Mouse (Mus musculus): ENCODE measurements around the gene Fbln1. TPM values are rescaled to one million over a fixed set of nuclear protein-coding genes. Genes with fewer than 3 reads are reported as not detected.

Gene Fbln1
- polyA plus RNA-seq, 1 experiment from 2014 or later: 267 TPM

DNA sequence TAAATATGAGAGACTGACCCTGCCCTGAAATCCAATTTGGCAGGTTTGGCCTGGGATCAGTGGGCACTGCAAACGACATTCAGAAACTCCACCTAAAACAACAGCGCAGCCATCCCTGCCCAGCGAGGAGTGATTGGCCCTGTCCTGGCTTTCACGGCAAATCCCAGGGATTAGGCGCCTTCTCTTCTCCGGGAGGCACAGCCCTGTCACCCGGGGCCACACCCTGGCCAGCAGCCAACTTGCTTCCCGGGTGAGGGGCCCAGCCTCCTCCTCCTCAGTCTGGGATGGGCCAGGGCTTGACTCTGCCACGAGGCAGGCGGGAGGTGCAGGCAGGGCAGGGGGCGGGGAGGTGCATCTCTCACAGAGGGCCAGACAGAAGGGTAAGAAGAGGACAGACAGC, 67.2 kb downstream of the Fbln1 start:
- peaks cover 11% of the 10 kb centered on the region for H3K4me1 ChIP-seq
- no peak overlapping the region for H3K4me2 ChIP-seq
- H3K9me3 ChIP-seq: no peaks in the 10 kb centered on the region
- no peaks in the 10 kb centered on the region for H3K27me3 ChIP-seq
- 0 out of 2 replicates have a peak, but pooled peaks cover 14% of the 10 kb centered on the region for H3K36me3 ChIP-seq
- ATAC-seq (ENCODE audit: insufficient number of reproducible peaks, low FRiP score, low TSS enrichment, low read depth): no peak
- H3K27ac ChIP-seq: no peak overlapping the region
- no peak overlapping the region for H3K9ac ChIP-seq
- H3K4me3 ChIP-seq: no peak overlapping the region
- WGBS: 28% methylated on average over 11 of the region's 11 CpGs

DNA sequence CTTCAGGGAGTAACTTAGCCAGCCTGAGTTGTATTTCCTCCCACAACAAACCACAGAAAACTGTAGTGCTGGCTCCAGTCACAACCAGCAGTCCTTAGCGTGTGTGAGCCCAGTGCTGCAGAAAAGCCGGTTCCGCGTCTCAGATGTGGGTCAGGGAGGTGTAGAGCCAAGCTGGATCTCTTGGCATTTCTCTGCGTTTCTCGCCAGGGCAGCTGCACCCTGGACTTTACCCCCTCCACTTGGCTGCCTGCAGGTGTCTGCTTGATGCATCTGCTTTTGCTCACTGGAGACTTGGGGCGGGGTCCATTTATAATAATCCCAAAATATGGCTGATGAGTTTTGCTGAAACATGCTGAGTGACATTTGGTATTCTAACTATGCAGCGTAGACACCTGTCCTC, 71.5 kb downstream of the Fbln1 start:
- no peak overlapping the region for H3K4me3 ChIP-seq
- no peak overlapping the region for H3K9ac ChIP-seq
- H3K4me1 ChIP-seq: peaks cover 11% of the 10 kb centered on the region
- H3K36me3 ChIP-seq: peaks cover 11% of the 10 kb centered on the region; the same call in 1 of the 2 replicates
- H3K27me3 ChIP-seq: no peaks in the 10 kb centered on the region
- no peaks in the 10 kb centered on the region for H3K9me3 ChIP-seq
- no peak overlapping the region for H3K4me2 ChIP-seq
- WGBS: 76% methylated on average over 8 of the region's 8 CpGs
- ATAC-seq (ENCODE audit: insufficient number of reproducible peaks, low FRiP score, low TSS enrichment, low read depth): no peak
- H3K27ac ChIP-seq: 0 out of 2 replicates have a peak overlapping the region, but pooled peaks have one; percentile 29

DNA sequence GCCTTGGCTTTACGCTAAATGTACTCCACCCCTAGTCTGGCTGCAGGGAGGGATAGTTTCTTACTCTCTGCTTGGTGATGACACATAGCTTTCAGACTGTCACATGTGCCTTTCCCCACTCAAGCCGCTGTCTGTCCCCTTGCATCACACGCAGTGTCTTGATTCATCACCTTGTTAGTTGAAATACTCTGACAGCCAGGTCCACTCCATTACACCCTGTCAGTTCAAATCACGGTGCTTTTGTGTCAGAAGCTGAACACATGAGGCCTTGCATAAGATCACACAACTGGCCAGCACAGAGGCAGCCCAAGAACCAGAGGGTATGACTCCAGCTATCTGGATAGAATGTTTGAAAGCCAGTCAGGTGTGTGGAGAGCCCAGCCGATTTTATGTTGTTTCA, 73.2 kb downstream of the Fbln1 start:
- no peak for ATAC-seq (ENCODE audit: insufficient number of reproducible peaks, low FRiP score, low TSS enrichment, low read depth)
- WGBS: 84% methylated on average over 5 of the region's 5 CpGs

DNA sequence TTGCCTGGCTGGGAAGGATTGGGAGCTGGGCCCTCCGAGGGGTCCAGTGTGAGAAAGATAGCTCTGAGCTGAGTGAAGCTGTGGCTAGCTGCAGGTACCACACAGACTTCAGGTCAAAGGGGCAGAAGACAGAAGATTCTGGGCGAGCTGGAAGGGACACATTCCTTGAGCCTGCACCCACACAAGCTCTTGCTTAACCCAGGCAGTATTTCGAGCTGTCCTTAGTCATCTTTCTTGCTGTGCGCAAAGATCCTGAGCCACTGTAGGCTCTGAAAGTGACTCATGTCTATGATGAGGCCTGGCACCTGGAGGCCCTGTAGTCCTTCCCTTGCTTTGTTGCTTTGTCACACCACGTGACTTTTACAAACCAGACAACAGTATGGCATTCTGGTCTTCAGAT, 76.3 kb downstream of the Fbln1 start:
- 80% methylated on average over 5 of the region's 5 CpGs for WGBS
- H3K27ac ChIP-seq: no peak overlapping the region

More for the DNA sequence above, 73.2 kb downstream of the Fbln1 start:
- Histone ChIP-seq H3K4me3 (no peak overlapping the region), H3K36me3 (peaks cover 14% of the 10 kb centered on the region), H3K27me3 (no peaks in the 10 kb centered on the region), H3K4me2 (no peak overlapping the region), H3K27ac (0 out of 2 replicates have a peak overlapping the region, but pooled peaks have one; percentile 19), H3K9ac (no peak overlapping the region), H3K9me3 (no peaks in the 10 kb centered on the region), H3K4me1 (peaks cover 2% of the 10 kb centered on the region; the same call in 1 of the 2 replicates)

DNA sequence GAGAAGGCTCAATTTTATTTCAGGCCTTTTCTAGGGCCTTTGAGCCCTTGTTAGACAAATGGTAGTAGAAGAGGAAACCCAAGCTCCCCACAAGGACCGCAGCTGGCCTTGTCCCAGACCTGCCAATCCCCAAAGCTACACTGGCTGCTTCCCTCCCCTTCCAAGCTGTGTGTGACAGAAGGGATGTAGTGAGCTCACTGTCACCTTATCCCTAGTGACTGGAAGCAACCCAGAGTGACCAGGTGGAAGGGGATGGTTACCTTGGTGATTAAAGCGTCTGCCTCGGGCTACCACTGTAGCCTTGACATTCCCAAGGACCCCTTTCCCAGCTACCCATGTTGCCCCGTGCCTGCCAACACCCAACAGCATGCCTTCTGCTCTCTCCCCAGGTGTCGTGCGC, 78.9 kb downstream of the Fbln1 start:
- WGBS: 81% methylated on average over 6 of the region's 6 CpGs
- Histone ChIP-seq H3K4me3 (no peak overlapping the region), H3K9ac (no peak overlapping the region), H3K27ac (peak overlapping the region; percentile 7; the same call in 1 of the 2 replicates), H3K4me1 (peaks cover 7% of the 10 kb centered on the region; the same call in 1 of the 2 replicates), H3K27me3 (no peaks in the 10 kb centered on the region), H3K36me3 (peaks cover 21% of the 10 kb centered on the region), H3K9me3 (no peaks in the 10 kb centered on the region), H3K4me2 (no peak overlapping the region)
- ATAC-seq (ENCODE audit: insufficient number of reproducible peaks, low FRiP score, low TSS enrichment, low read depth): no peak

More for the DNA sequence above, 76.3 kb downstream of the Fbln1 start:
- Histone ChIP-seq H3K36me3 (peaks cover 24% of the 10 kb centered on the region), H3K9ac (no peak overlapping the region), H3K9me3 (no peaks in the 10 kb centered on the region), H3K4me2 (no peak overlapping the region), H3K4me1 (peaks cover 7% of the 10 kb centered on the region; the same call in 1 of the 2 replicates), H3K4me3 (no peak overlapping the region), H3K27me3 (no peaks in the 10 kb centered on the region)
- no peak for ATAC-seq (ENCODE audit: insufficient number of reproducible peaks, low FRiP score, low TSS enrichment, low read depth)

DNA sequence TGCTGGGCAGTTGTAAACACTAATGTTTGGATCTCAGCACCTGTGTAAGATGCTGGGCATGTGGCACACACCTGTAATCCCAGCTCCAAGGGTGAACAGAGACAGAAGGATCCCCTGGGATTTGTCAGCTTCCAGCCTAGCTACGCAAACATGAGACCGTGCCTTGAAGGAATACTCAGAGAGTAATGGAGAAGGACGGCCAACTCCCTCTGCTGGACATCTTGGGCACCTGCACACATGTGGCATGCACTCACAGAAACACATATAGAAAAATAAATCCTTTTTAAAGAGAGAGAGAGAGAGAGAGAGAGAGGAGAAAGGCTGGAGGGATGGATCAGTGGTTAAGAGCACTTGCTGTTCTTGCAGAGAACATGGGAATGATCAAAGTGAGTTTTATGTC, 88.9 kb downstream of the Fbln1 start:
- peaks cover 29% of the 10 kb centered on the region for H3K4me1 ChIP-seq
- H3K27ac ChIP-seq: no peak overlapping the region
- no peak for ATAC-seq (ENCODE audit: insufficient number of reproducible peaks, low FRiP score, low TSS enrichment, low read depth)
- no peaks in the 10 kb centered on the region for H3K36me3 ChIP-seq
- no peaks in the 10 kb centered on the region for H3K9me3 ChIP-seq
- no peak overlapping the region for H3K4me3 ChIP-seq
- WGBS: 85% methylated on average over 3 of the region's 3 CpGs
- no peaks in the 10 kb centered on the region for H3K27me3 ChIP-seq
- H3K9ac ChIP-seq: no peak overlapping the region
- H3K4me2 ChIP-seq: no peak overlapping the region

DNA sequence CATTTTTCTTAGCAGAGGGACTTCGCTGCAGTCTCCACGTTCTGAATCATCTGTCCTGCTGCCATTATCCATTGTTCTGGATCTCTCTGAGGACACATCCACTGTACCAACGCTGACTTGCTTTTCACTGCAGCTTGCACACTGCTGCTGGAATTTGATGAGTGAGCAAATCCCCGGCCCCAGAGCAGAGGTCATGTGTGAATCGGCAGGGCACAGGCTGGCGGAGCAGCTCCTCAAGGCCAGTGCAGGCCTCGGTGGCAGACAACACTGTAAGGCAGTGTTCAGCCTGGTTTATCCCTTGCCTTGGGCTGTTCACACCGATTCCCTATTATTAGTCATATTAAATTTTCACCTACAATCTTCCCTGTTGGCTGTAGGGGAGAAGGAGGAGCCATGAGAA, 89.8 kb downstream of the Fbln1 start:
- Histone ChIP-seq H3K4me2 (no peak overlapping the region), H3K9ac (no peak overlapping the region), H3K27ac (no peak overlapping the region), H3K27me3 (no peaks in the 10 kb centered on the region), H3K4me3 (no peak overlapping the region), H3K9me3 (no peaks in the 10 kb centered on the region), H3K4me1 (peaks cover 29% of the 10 kb centered on the region), H3K36me3 (no peaks in the 10 kb centered on the region)
- no peak for ATAC-seq (ENCODE audit: insufficient number of reproducible peaks, low FRiP score, low TSS enrichment, low read depth)
- 58% methylated on average over 8 of the region's 8 CpGs for WGBS

DNA sequence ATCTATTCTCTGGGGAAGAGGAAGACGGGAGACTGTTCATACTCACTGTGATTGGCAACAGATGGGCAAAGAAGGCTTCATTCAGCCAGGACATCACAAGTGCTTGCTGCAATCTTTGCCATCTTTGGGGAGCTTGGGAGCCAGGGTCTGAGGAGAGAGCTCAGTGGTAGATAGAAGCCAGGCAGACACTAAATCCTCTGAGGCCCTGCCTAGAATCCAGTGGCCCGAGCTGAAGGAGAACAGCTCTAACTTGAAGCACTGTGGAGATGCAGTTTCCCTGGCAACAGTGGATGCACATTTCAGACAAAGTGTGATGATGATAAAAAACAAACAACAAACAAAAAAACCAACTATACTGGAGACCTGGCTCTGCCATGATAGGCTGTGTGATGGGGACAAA, 90.2 kb downstream of the Fbln1 start:
- Histone ChIP-seq H3K4me2 (no peak overlapping the region), H3K9me3 (no peaks in the 10 kb centered on the region), H3K27me3 (no peaks in the 10 kb centered on the region), H3K4me1 (peaks cover 29% of the 10 kb centered on the region), H3K36me3 (no peaks in the 10 kb centered on the region), H3K9ac (no peak overlapping the region), H3K27ac (no peak overlapping the region), H3K4me3 (no peak overlapping the region)
- 52% methylated on average over 2 of the region's 2 CpGs for WGBS
- no peak for ATAC-seq (ENCODE audit: insufficient number of reproducible peaks, low FRiP score, low TSS enrichment, low read depth)

DNA sequence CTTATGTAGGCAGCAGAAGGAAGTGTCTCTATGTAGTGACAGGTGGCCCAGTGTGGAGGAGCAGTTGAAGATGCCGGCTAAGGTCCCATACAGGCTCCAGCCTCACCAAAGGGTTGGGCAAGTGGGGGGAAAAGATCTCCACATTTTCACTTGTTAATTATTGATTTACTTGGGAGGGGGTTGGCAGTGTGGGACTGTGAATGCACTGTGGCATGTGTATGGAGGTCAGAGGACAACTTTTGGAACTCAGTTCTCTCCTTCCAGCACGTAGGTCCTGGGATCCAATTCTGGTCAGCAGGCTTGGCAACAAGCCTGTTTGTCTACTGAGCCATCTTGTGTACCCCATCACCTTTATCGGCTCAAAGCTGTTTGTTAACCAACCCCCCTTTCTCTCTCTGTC, 90.8 kb downstream of the Fbln1 start:
- H3K4me1 ChIP-seq: peaks cover 29% of the 10 kb centered on the region
- WGBS: 86% methylated on average over 3 of the region's 3 CpGs
- H3K4me3 ChIP-seq: no peak overlapping the region
- H3K27ac ChIP-seq: no peak overlapping the region
- H3K9me3 ChIP-seq: no peaks in the 10 kb centered on the region
- H3K36me3 ChIP-seq: no peaks in the 10 kb centered on the region
- no peak for ATAC-seq (ENCODE audit: insufficient number of reproducible peaks, low FRiP score, low TSS enrichment, low read depth)
- H3K9ac ChIP-seq: no peak overlapping the region
- no peaks in the 10 kb centered on the region for H3K27me3 ChIP-seq
- no peak overlapping the region for H3K4me2 ChIP-seq

DNA sequence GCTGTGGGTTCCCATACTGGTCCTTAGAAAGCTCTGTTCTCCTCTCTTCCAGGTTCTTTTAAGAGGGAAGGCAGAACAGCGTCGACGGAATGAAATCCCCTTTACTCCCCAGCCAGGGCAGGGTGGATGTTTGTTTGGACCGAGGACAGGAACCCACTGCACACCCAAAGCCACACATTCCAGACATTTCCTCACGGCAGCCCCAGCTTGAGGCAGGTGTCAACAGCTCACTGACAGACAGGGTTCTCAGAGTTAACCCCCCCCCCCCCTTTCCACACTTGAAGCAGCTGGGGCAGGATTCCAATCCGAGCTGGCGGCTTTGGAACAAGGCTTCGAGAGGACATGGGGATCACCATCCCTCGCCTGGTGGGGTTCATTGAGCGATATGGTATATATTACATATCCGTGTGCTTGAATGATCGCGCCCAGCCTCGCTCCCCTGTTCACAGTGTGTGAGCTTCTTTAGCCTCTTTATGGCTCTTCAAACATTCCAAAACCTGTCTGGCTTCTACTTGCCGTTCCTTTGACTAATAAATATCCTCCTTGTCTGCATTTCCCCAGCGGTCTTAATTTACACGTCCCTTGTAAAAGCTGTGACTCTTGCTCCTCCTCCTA, 92.5 kb downstream of the Fbln1 start:
- 16% methylated on average over 17 of the region's 17 CpGs for WGBS
- Histone ChIP-seq H3K9me3 (no peaks in the 10 kb centered on the region), H3K9ac (no peak overlapping the region; the same call in 1 of the 2 replicates), H3K4me1 (peaks cover 29% of the 10 kb centered on the region), H3K36me3 (no peaks in the 10 kb centered on the region), H3K4me3 (0 out of 2 replicates have a peak overlapping the region, but pooled peaks have one; percentile 4), H3K27ac (peak overlapping the region; percentile 59), H3K4me2 (peak overlapping the region; percentile 32), H3K27me3 (no peaks in the 10 kb centered on the region)
- ATAC-seq (ENCODE audit: insufficient number of reproducible peaks, low FRiP score, low TSS enrichment, low read depth): no peak

DNA sequence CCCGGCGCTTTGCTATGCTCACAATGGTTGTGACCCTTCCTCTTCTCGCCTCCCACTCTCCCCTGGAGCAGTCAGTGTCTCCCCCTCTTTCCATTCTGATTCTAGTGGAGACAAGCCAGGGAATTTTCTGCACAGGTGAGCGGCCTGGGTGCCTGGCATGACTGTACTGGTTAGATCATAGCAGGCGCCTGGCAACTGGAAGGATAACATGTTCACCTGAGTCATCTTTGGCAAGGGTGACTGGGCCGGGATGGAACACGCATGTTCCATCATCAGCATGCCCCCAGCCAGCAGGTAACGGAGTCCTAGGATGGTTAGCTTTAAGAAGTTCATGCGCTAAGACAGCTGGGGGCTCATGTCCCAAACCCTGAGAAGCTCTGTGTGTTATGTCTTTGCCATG, 93.2 kb downstream of the Fbln1 start:
- 72% methylated on average over 9 of the region's 9 CpGs for WGBS
- Histone ChIP-seq H3K4me2 (0 out of 2 replicates have a peak overlapping the region, but pooled peaks have one; percentile 32), H3K36me3 (no peaks in the 10 kb centered on the region), H3K4me3 (no peak overlapping the region), H3K27ac (peak overlapping the region; percentile 51; the same call in 1 of the 2 replicates), H3K9ac (no peak overlapping the region), H3K9me3 (no peaks in the 10 kb centered on the region), H3K4me1 (peaks cover 29% of the 10 kb centered on the region), H3K27me3 (no peaks in the 10 kb centered on the region)
- no peak for ATAC-seq (ENCODE audit: insufficient number of reproducible peaks, low FRiP score, low TSS enrichment, low read depth)

DNA sequence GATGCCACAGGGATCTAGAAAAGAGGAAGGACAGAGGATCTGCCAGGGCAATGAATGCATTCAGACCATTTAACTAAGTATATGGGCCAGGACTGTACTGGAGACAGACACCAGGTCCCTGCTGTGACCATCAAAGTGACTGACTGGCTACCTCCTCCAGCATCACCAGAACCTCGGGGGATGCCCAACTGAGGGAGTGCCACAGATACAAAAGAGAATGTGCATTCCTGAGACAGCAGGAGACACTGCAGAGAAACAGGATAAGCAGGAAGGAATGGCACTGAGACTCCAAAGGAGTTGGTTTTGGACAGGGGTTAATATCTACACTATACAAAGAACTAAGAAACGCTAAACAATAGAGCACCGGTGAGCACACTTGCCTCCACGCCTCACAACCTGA, 97.5 kb downstream of the Fbln1 start:
- Histone ChIP-seq H3K36me3 (no peaks in the 10 kb centered on the region), H3K9me3 (no peaks in the 10 kb centered on the region), H3K27ac (no peak overlapping the region), H3K9ac (no peak overlapping the region), H3K4me3 (no peak overlapping the region), H3K4me1 (peaks cover 11% of the 10 kb centered on the region), H3K4me2 (no peak overlapping the region), H3K27me3 (no peaks in the 10 kb centered on the region)
- 79% methylated on average over 4 of the region's 4 CpGs for WGBS
- ATAC-seq (ENCODE audit: insufficient number of reproducible peaks, low FRiP score, low TSS enrichment, low read depth): no peak

Data from limb, embryonic 15.5 days (tissue).